Mouse (Mus musculus): Measurements from ENCODE around the gene Gm10037. TPM values are rescaled to one million over a fixed set of nuclear protein-coding genes. Genes with fewer than 3 reads are reported as not detected.
"Not testable (repeated sequence)": the region's sequence is repeated elsewhere in the genome, so short reads cannot be mapped to it uniquely, and the experiment has no call there.

The Gm10037 gene
- polyA plus RNA-seq, 1 experiment from 2014 or later: 2.3 TPM

DNA sequence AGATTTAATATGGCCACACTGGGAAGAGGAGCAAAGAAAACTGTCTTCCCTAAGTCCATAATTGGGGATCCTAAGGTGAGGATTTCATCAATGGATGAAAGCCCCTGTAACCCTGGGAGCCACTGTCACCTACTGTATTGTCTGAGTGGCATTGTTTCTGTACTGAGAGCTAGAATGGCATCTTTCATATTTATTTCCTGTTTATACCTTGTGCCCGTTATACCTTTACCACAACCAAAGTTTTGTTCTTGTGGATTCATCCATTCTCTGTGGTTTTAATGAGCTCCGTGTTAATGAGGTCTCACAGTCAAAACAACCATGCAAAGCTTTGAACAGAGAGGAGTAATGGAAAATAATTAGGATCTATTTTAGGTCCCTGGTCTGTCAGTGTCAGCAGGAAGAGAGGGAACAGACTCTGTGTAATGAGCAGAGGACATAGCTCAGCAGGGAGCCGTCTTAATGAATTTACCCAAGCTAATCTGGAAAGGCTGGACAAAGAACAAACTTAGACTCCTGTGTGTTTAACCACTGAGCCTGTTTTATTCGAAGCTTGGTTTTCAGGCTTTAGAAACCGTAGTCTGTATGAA is 34.0 kb downstream of the Gm10037 start:
- no peaks in the 10 kb centered on the region for H3K9me3 ChIP-seq (ENCODE audit: control insufficient read depth, low read length)
- WGBS: 55% methylated on average over 5 of the region's 5 CpGs
- H3K9ac ChIP-seq (ENCODE audit: low read length): no peak overlapping the region
- H3K27me3 ChIP-seq (ENCODE audit: control insufficient read depth, insufficient read depth, low read depth, low read length): no peaks in the 10 kb centered on the region
- H3K4me2 ChIP-seq (ENCODE audit: low read depth, low read length): no peak overlapping the region
- H3K4me1 ChIP-seq (replicated peaks; ENCODE audit: control insufficient read depth, insufficient read depth, low read length): no peaks in the 10 kb centered on the region
- H3K36me3 ChIP-seq (ENCODE audit: control insufficient read depth, insufficient read depth, low read length): no peaks in the 10 kb centered on the region
- H3K27ac ChIP-seq (ENCODE audit: low read length): no peak overlapping the region
- H3K4me3 ChIP-seq (ENCODE audit: low read length): no peak overlapping the region
- ATAC-seq (ENCODE audit: low read depth): no peak

DNA sequence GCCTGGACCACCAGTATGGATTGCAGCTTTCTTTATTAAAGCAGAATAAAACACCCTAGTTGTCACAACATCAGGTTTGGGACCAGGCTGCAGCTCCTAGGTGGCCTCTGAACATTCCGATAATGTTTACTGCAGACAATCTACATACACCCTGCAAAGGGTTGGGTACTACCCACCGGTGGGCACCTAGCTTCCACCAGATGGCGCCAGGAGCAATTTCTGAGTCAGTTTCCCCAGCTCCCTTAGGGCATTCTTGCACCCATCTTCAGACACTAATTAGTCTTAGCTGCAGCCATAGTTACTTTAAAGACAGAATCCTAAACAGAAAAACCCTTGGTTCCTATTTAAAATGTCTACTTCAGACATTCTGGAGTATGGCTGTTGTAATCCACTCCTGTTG is 37.0 kb downstream of the Gm10037 start:
- H3K4me2 ChIP-seq (ENCODE audit: low read depth, low read length): no peak overlapping the region
- H3K4me1 ChIP-seq (replicated peaks; ENCODE audit: control insufficient read depth, insufficient read depth, low read length): no peaks in the 10 kb centered on the region
- H3K27me3 ChIP-seq (ENCODE audit: control insufficient read depth, insufficient read depth, low read depth, low read length): no peaks in the 10 kb centered on the region
- 27% methylated on average over 3 of the region's 3 CpGs for WGBS
- no peaks in the 10 kb centered on the region for H3K36me3 ChIP-seq (ENCODE audit: control insufficient read depth, insufficient read depth, low read length)
- no peaks in the 10 kb centered on the region for H3K9me3 ChIP-seq (ENCODE audit: control insufficient read depth, low read length)
- no peak overlapping the region for H3K9ac ChIP-seq (ENCODE audit: low read length)
- no peak for ATAC-seq (ENCODE audit: low read depth)
- no peak overlapping the region for H3K4me3 ChIP-seq (ENCODE audit: low read length)
- no peak overlapping the region for H3K27ac ChIP-seq (ENCODE audit: low read length)

DNA sequence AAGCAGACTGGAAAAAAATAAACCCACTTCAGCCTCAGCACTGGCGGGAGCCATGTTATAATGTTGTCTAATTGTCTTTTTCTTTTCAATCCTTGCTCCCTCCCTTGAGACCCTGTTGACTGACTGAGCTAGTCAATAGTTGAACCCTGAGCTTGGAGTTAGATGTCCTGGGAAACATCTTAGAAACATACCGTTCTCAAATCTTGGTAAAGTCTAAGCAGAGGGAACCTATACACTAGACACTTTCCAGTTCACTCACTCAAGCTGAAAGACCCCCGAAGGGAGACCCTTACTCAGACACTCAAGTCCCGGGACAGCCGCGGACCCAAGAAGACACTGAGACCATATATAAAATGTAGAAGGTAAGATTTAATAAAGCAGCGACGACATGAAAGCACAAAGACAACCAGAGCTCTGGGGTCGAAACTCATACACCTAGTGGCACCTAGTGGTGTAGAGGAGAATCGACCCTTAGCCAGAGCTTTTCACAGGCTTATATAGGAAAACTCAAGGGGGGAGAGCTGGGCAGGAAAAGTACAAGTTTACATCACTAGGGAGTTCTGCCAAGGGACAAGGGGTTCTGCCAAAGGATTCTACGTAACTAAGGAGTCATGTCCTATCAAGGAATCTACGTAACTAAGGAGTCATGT is 45.3 kb downstream of the Gm10037 start:
- ATAC-seq (ENCODE audit: low read depth); H3K9me3 ChIP-seq (ENCODE audit: control insufficient read depth, low read length); H3K27me3 ChIP-seq (ENCODE audit: control insufficient read depth, insufficient read depth, low read depth, low read length); H3K4me1 ChIP-seq (replicated peaks; ENCODE audit: control insufficient read depth, insufficient read depth, low read length); H3K27ac ChIP-seq (ENCODE audit: low read length); H3K4me3 ChIP-seq (ENCODE audit: low read length); H3K36me3 ChIP-seq (ENCODE audit: control insufficient read depth, insufficient read depth, low read length); H3K9ac ChIP-seq (ENCODE audit: low read length): not testable (repeated sequence)
- WGBS: 28% methylated on average over 7 of the region's 12 CpGs
- H3K4me2 ChIP-seq (ENCODE audit: low read depth, low read length): peak overlapping the region; percentile 29; the same call in 1 of the 2 replicates

DNA sequence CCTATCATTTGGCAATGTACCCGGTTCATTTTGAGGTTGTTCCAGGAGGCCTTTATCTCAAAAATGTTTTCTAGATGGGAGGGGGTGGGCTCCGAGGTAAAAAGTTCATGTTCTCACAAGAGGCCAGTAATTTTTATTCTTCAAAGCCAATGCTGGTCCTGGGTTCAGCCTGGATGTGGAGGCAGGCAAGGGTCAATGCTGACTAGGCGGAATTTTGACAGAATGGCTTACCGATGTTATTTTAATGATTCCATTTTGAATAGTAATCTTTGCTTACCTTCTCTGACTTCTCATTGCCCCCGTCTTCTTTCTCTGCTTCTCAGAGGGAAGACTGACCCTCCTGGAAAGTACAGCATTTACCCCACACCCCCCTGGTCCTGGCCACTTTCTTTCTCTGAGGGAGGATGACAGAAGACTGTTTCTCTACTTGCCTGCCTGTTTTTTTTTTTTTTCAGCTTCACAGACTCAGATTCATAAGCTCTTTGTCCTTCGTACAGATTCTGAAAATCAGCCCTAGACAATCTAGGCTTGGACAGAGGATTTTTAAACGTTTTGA is 45.9 kb downstream of the Gm10037 start:
- Histone ChIP-seq H3K4me3 (ENCODE audit: low read length) (no peak overlapping the region), H3K4me1 (replicated peaks; ENCODE audit: control insufficient read depth, insufficient read depth, low read length) (no peaks in the 10 kb centered on the region), H3K9ac (ENCODE audit: low read length) (no peak overlapping the region), H3K4me2 (ENCODE audit: low read depth, low read length) (no peak overlapping the region), H3K27ac (ENCODE audit: low read length) (no peak overlapping the region), H3K36me3 (ENCODE audit: control insufficient read depth, insufficient read depth, low read length) (no peaks in the 10 kb centered on the region), H3K27me3 (ENCODE audit: control insufficient read depth, insufficient read depth, low read depth, low read length) (no peaks in the 10 kb centered on the region), H3K9me3 (ENCODE audit: control insufficient read depth, low read length) (no peaks in the 10 kb centered on the region)
- ATAC-seq (ENCODE audit: low read depth): no peak
- 53% methylated on average over 6 of the region's 7 CpGs for WGBS

DNA sequence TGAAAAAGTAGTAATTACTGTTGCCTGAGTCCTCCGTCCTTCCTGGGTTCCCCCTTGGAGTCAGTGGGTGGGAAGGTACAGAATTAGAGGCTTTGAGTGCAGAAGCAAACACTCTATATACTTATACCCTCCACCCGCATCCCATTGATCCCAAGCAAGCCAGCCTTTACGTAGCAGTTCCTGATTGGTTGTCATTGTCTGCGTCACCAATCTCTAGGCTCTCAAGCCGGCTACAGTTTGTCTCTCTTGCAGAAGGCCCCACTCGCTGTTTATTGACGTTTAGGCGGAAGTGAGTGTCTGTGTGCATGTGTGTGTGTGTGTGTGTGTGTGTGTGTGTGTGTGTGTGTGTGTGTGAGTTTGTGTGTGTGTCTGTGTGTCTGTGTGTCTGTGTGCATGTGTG is 53.1 kb downstream of the Gm10037 start:
- 86% methylated on average over 8 of the region's 8 CpGs for WGBS
- H3K36me3 ChIP-seq (ENCODE audit: control insufficient read depth, insufficient read depth, low read length): no peaks in the 10 kb centered on the region

More for the DNA sequence above, 53.1 kb downstream of the Gm10037 start:
- no peak overlapping the region for H3K4me2 ChIP-seq (ENCODE audit: low read depth, low read length)
- no peaks in the 10 kb centered on the region for H3K27me3 ChIP-seq (ENCODE audit: control insufficient read depth, insufficient read depth, low read depth, low read length)
- H3K4me3 ChIP-seq (ENCODE audit: low read length): no peak overlapping the region
- no peak overlapping the region for H3K27ac ChIP-seq (ENCODE audit: low read length)
- no peak overlapping the region for H3K9ac ChIP-seq (ENCODE audit: low read length)
- no peaks in the 10 kb centered on the region for H3K4me1 ChIP-seq (replicated peaks; ENCODE audit: control insufficient read depth, insufficient read depth, low read length)
- no peaks in the 10 kb centered on the region for H3K9me3 ChIP-seq (ENCODE audit: control insufficient read depth, low read length)
- no peak for ATAC-seq (ENCODE audit: low read depth)

Other genes with a start within 250 kb of the Gm10037 start
- 4.5 and 4.7 TPM in 2 replicates for gene Zfp729b, start 221.4 kb upstream of the Gm10037 start, polyA plus RNA-seq (2015; fragmentation: Nextera tagmentation; extraction: Ambion mirVana)
- gene Gm49345, start 193.3 kb upstream of the Gm10037 start, polyA plus RNA-seq (2015; fragmentation: Nextera tagmentation; extraction: Ambion mirVana): 0.69 TPM in 1 of 2 replicates, not detected in the other
- 2.5 and 2.6 TPM in 2 replicates for gene Zfp729a, start 193.3 kb upstream of the Gm10037 start, polyA plus RNA-seq (2015; fragmentation: Nextera tagmentation; extraction: Ambion mirVana)
- 11.6 and 12.9 TPM in 2 replicates for gene Zfp738, start 144.0 kb upstream of the Gm10037 start, polyA plus RNA-seq (2015; fragmentation: Nextera tagmentation; extraction: Ambion mirVana)
- 5.6 and 6.8 TPM in 2 replicates for gene Zfp65, start 101.9 kb upstream of the Gm10037 start, polyA plus RNA-seq (2015; fragmentation: Nextera tagmentation; extraction: Ambion mirVana)
- 6.7 and 7.2 TPM in 2 replicates for gene Zfp85, start 75.9 kb upstream of the Gm10037 start, polyA plus RNA-seq (2015; fragmentation: Nextera tagmentation; extraction: Ambion mirVana)
- gene Zfp493, start 51.4 kb upstream of the Gm10037 start, polyA plus RNA-seq (2015; fragmentation: Nextera tagmentation; extraction: Ambion mirVana): 2.2 and 2.6 TPM in 2 replicates
- 8.0 and 8.6 TPM in 2 replicates for gene Zfp273, start 17.4 kb upstream of the Gm10037 start, polyA plus RNA-seq (2015; fragmentation: Nextera tagmentation; extraction: Ambion mirVana)
- not detected in 2 replicates for gene BC048507, start 32.2 kb downstream of the Gm10037 start, polyA plus RNA-seq (2015; fragmentation: Nextera tagmentation; extraction: Ambion mirVana)

Data from lung, embryonic 16.5 days (tissue).